Mouse (Mus musculus): ENCODE measurements around the gene Tm9sf1. TPM values are rescaled to one million over a fixed set of nuclear protein-coding genes. Genes with fewer than 3 reads are reported as not detected.

The Tm9sf1 gene
- 10 to 100 TPM; 15.8 to 17.6 TPM for total RNA-seq (2021)
- long read RNA-seq, experiment 1, transcript Tm9sf1-206 (2 exons, 2,271 nt): major isoform, 5 of 23 reads
- long read RNA-seq, experiment 1, transcript Tm9sf1-201 (5 exons, 2,382 nt): major isoform, 5 of 23 reads
- long read RNA-seq, experiment 1, partial matches to known transcripts: 3 of 23 reads
- long read RNA-seq, experiment 1, other reads (novel, unspliced or antisense): 9 of 23 reads
- long read RNA-seq, experiment 2, transcript Tm9sf1-201 (5 exons, 2,382 nt): major isoform, 16 of 23 reads
- long read RNA-seq, experiment 2, partial matches to known transcripts: 1 of 23 reads
- long read RNA-seq, experiment 2, other reads (novel, unspliced or antisense): 5 of 23 reads

DNA sequence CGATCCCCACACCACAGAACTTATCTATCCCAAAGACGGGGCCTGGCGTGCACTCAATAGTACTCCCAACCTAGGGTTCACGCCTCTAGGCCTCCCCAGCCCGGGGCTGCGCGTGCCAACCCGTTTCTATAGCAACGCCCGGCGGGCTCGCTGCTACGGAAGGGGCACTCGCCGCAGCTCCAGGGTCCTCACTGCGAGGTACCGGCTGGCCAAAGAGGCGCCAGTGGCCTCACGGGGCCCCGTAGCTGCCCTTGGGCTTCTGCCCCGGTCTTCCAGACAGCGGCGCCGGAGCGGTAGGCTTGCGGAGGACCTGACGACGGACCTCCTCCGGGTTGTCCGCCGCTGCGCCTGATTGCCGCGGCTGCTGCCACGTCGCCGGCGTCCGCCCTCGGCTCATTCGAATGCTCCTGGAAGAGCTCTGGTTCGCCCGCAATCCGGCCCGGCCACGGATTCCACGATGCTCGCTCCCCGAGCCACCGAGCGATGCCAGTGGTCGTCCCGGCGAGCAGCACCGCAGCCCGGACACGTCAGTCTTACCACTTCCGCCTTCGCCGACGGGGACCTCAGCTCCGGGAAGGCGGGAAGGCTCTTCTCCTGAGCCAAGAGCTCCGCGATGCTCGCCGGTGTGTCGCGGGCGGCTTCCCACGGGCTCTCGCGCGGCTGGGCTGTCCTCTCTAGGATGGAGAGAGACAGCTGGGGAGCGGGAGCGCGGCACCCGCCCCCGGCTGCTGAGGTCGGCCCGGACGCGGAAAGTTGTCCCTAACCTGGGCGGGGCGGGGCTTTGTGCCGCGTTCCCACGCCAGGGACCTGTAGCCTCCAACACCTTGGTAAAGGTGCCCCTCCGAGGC is at the start of gene Tm9sf1:
Gene Tm9sf1, minus strand, starts transcription at position 747 of the 848 bp plus-strand sequence.
- peak; percentile 83 for DNase-seq

DNA sequence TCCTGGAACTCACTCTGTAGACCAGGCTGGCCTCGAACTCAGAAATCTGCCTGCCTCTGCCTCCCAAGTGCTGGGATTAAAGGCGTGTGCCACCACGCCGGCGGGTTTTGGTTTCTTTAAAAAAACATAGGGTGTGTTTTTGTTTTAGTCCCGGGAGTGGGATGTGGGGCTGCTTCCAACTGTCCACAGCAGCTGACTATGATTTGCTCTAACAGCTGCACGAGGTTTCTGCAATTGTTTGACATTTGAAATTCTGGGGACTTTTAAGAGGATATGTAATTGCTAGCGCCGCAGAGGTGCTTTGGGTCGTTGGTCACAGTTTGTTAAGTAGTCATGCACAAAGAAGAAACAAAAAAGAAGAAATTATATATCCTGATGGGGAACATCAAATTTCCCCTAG is 45.8 kb upstream of the Tm9sf1 start:
- DNase-seq: no peak

DNA sequence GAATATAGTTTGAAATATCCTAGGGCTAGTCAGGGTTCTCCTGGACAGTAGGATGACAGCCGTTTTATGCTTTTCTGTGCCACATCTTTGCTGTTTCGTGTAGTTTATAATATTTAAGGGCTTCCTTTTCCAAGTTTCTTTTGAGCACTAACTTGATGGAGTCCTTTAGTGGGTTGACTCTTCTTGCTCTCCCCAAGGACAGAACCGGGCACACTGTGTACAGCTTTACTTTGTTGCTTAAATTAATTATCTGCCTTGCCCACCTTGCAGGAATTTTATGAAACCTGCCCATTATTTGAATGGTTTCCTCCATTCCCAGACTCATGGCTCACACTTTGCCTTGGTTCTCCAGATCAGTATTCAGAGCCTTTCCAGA is 38.5 kb upstream of the Tm9sf1 start:
- DNase-seq: no peak

DNA sequence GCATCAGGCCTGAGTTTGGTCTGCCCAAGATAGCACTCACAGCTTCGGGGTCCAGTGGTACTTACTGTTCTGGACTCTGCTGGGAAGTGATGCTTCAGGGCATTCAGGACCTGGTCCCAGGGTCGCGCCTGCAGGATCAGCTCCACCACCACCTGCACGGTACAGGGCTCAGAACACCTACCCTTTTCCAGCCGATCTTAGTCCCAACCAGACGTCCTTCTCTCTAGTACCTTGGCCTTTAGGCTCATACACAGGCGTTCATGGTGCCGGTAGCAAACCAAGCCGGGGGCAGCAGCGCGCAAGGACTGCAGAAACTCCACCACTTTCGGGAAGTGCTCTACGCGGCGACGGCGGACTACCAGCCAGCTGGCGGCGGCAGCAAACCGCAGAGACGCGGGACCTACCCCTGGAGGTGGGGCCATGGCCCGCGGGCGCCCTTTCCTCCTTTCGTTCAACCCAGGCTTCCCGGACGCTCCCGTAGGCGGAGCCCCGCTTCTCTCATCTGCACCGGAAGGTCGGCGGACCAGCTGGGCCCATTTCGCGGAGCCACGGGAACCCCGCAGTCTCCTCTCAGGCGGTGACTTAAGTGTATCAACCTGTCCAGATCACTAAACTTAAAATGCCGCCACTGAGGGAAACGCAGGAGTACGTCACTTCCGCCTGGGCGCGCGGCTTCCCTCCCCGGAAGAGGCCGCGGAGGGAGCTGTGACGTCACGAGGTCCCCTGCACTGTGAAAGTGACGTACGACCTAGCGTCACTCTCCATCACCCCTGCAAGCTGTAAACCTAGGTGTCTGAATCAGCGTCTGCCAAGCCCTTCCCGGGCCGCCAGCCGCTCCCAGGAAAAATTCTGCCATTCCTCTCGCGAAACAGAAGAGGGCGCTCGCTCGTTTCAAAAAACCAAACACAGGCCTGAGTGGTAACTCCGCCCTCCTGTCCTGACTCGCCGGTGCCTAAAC is 37.8 kb upstream of the Tm9sf1 start, which contains the start of gene Tinf2:
Gene Tinf2, minus strand, starts transcription at position 661 of the 958 bp plus-strand sequence.
- peak; percentile 89 for DNase-seq

DNA sequence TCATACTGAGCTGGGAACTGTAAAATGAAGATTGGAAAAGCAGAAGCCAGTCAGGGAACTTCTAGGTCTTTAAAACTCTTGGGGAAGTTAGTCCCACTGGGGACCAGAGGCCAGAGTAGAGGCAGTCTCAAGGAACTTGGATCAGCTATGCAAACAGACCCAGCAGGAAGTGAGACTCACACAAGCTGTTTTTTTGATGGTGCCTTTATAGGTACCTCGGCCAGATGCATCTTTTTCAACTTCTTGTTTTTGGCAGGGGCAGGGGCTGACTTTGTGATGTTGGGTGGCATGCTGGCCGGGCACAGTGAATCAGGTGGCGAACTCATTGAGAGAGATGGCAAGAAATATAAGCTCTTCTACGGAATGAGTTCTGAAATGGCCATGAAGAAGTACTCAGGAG is 34.0 kb upstream of the Tm9sf1 start:
- no peak for DNase-seq

DNA sequence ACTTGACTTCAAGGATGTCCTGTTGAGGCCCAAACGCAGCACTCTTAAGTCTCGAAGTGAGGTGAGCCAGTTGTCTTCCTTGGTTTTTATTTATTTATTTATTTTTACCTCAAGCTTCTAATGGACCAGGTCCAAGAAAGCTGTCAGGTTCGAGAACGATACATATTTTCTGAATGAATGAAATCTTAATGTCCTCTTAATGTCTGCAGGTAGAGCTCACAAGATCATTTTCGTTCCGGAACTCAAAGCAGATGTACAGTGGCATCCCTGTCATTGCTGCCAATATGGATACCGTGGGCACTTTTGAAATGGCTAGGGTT is 29.1 kb upstream of the Tm9sf1 start:
- no peak for DNase-seq

DNA sequence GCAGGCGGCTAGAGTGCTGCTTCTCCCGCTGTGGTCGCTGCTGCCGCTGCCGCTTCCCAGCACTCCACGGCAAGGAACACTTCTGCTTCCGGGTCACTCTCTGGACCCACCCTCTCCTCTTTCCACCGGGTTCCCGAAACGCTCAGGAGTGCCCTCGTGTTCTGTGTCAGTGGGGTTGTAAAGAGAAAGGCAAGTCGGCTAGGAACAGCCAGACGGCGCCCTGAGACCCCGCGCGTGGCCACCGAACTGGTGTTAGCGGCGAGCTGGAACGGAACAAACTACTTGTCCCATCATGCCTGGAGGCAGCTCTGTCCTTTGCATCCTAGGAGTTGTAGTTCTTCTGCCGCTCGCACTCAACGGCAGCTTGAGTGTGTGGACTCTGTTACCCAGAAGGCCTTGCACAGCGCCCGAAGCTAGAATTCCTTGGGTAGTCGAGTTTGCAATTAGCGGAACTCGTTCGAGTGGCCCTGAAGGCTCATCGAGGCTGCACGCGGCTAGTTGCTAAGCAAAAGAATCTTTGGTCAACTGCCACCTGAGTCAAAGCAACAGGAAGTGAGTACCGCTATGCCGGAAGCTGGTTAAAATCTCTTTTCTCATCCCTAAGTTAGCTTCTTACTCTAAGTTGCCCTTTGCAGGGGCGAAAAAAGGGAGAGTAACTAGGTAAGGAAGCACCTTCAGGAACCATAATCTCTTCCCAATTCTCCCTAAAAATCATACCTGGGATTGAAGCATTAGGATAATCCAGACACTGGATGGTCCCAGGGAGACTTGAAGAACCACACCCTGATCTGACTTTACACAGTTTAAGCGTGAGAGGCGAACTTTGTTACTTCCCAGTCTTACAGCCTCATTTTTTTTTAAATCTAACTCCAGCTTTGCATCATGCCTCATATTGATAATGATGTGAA is 28.5 kb upstream of the Tm9sf1 start, which contains the start of the genes Gmpr2 and Nedd8:
Gene Gmpr2, plus strand, starts transcription at position 109 of the 908 bp plus-strand sequence.
Gene Nedd8, minus strand, starts transcription at position 292 of the 908 bp plus-strand sequence.
- DNase-seq: peak; percentile 91

DNA sequence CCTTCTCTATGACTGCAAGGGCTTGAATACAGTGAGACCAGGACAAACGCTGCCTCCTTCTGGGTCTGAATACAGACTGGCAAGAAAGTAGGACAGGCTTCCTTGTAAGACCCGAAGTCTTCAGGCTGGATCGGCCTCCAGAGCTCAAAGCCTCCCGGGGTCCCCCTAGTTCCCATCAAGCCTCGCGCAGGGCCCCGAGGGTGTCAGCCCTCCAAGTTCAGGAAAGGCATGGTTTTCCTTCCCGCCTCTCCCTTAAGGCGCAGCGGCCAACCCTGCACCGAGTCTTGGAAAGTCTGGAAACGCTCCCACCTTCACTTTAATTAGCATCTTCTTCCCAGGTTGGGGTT is 27.9 kb upstream of the Tm9sf1 start:
- DNase-seq: no peak

DNA sequence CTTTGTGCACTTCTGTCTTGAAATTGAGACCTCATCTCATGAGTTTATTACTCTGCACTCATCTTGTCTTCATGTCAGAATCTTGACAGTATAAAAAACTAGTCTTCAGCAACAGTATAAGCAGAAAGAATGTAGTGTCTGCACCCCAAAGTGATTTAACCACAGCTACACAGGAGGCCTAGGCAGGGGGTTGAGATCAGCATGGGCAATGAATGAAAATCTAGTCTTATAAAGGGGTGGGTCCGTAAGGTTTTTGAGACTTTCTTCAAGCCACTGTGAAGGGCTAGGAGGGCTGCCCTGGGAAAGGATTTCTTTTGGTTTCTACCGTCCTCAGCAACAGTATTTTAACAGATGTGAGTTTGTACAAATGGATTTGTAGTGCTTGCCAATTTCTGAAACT is 17.0 kb upstream of the Tm9sf1 start:
- DNase-seq: no peak

DNA sequence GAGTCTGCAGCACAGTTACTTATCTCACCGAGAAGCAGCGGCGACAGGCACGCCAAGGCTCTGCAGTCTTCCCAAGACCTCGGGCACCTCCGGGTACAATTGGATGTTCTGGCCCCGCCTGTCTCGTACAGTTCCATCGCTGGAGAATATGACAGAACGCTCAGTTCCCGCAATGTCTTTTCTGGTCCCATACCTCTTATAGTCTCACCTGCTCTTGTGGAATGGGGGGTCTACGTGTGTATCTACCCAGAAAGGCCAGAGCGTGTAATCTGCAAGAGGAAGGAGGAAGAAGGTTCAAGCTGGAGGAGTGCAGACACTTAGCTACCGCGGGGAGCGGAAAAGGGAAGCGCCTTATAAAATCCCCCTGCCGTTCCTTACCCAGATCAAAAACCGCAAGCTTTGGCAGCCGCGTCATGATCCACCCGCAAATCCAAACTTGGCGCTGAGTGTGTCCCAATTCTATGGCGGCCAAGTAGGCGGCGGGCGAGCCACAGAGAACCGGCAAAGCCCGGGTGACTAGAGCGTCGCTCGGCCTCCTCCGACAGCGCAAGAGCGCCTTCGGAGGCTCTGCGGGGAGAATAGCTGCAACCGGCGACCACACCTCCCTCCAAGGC is 16.5 kb upstream of the Tm9sf1 start, which contains the start of gene Mdp1:
Gene Mdp1, minus strand, starts transcription at position 549 of the 614 bp plus-strand sequence.
- DNase-seq: peak; percentile 65

DNA sequence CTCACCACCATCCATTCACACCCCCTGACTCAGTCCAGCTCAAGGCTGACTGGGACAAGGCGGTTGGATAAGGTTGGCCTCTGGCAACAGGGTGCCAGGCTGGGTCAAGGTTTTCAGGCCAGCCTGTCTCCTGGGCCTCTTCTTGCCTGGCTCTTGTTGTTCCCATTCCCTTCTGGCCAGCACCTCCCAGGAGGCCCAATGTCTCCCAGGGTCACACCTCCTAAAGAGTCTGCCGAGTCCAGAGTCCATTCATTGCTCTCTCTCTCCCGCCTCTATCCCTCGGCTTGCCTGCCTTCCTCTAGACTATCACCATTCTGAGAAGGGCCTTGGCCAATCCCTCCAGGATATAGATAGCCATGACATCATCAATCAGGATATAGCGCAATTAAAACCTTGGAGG is 14.4 kb upstream of the Tm9sf1 start:
- no peak for DNase-seq

DNA sequence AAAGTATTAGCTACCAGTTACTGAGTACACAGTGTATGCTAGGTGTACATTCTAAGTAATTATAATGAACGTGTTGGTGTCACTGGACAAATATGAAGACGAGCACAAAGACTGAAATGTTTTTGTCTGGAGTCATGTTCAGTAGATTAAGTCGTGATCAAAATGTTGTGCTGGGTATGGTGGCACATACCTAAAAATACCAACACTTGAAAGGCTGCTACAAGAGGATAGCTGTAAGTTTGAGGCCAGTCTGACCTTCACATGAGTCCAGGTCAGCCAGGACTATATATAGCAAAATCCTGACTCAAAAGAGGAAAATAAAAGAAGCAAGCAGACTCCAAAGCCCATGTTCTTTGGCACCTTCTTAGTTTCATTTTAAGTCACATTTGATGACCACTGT is 13.3 kb upstream of the Tm9sf1 start:
- no peak for DNase-seq

DNA sequence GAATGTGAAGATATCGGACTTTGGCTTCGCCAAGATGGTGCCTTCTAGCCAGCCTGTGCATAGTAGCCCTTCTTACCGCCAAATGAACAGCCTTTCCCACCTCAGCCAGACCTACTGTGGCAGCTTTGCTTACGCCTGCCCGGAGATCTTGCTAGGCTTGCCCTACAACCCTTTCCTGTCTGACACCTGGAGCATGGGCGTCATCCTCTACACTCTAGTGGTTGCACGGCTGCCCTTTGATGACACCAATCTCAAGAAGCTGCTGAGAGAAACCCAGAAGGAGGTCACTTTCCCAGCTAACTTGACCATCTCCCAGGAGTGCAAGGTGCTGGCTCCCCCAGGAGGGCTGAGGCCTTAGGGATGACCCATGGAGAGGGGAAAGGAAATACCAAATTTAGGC is 7.9 kb upstream of the Tm9sf1 start:
- DNase-seq: no peak

DNA sequence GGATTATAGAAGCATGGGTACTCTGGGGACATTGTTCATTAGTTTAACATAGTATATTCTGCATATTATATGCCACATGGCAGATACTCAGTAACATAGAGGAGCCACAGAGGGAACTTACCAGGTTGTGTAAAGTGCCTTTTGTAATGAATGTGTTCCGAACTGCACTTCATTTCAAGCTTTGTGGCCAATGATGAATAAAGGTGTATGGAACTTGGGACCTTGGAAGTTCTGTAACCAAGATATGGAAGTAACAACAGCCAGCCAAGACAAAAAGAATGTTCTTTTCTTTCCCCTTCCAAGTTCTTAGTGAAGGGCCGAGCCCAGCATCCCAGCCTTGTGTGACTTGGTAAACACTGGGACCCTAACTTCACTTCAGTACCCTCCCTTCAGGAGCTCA is 6.3 kb upstream of the Tm9sf1 start, which contains the start of gene Tssk4:
Gene Tssk4, plus strand, starts transcription at position 301 of the 400 bp plus-strand sequence.
- no peak for DNase-seq

DNA sequence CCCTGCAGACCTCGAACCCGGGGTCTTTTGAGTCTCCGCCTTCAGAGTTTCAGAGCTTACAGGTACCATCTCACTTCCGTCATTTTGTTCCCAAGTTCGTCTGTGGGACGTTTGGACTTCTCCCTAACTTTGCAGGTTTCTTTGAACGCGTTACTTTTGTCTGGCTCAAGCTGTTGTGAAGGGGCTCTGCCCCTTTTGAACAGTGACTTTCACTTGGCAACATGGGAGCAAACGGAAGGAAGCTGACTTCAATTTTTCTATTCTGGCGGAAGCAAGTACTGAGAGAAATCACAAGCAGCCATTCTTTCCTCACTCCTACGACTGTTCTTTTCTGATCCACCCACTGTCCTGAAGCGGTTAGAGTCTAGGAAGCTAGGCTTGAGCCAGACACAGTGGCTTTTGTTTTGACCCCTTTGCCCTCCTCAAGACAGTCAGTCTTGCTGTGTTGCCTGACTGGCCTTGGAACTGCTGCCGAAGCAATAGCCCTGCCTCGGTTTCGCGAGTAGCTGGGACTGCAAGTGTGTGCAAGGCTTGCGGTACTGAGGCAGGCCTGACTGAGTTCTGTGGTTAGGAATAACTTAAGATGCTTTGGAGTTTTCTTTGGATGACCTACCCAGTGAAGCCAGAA is 769 bp upstream of the Tm9sf1 start:
- no peak for DNase-seq

DNA sequence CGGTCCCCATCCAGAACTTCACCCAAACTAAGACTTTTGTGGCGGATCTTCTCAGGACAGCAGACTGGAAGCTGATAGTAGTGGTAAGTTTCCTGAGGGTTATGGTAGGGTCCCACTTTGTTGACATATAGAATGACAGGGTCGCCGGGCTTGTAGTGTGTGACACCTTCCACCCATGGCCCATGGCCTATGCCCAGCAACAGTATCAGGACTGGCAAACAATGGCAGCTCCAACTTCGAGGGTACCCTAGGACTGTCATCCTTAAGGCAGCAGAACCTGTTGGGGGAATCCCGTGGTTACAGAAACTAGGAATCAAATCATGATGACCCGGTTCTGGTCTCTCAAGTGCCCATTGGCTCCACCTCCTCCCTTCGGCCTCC is 937 bp downstream of the Tm9sf1 start:
- DNase-seq: no peak

DNA sequence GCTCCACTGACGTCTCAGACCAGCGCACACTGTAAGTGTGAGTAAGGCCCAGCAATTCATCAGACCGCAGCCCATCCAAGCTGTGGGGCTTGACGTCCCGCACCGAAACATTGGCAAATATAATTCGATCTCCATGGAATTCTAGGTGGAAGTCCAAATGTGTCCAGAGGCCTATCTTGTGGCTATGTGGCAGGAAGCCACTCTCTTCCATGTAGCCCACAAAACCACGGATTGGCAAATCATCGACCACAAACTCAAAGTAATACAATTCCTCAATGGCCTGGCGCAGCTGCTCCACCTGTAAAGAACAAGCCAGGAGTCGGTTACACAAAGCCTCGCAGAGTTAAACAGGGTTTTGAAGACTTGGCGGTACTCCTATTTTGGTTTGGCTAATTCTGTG is 2.3 kb downstream of the Tm9sf1 start:
- DNase-seq: no peak

DNA sequence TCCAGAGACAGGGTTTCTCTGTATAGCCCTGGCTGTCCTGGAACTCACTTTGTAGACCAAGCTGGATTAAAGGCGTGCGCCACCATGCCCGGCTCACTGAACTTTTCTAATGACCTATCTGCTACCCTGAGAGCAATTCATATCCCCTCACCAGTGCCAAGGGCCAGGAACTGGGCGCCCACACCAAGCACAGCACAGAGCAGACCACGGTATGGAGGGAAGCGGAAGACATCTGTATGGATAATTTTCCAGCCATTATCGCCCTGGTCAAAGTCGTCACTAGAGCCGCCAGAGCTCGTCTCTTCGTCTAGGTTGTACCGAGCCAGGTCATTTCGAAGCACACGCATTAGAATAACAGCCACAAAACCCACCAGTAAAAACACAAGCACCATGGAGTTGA is 2.8 kb downstream of the Tm9sf1 start:
- DNase-seq: no peak

DNA sequence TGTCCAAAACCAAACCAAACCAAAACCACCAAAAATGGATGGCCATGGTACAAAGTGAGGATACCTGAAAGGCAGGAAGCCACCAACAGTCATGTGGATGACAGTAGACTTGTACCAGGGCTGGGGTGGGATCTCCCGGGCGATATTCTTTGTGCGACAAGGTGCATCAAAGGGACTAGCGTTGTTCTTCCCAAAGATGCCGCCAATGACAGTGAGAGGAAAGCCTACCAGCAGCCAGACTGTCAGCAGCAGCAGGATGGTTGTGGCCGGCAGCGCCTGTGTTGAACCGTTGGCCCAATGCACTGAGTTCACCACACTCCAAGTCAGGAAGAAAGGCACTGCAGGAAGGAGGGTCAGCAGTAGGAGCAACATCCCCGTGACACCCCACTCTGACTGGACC is 5.8 kb downstream of the Tm9sf1 start, which contains the start of gene Gm49378:
Gene Gm49378, minus strand, starts transcription at position 101 of the 400 bp plus-strand sequence.
- DNase-seq: no peak

DNA sequence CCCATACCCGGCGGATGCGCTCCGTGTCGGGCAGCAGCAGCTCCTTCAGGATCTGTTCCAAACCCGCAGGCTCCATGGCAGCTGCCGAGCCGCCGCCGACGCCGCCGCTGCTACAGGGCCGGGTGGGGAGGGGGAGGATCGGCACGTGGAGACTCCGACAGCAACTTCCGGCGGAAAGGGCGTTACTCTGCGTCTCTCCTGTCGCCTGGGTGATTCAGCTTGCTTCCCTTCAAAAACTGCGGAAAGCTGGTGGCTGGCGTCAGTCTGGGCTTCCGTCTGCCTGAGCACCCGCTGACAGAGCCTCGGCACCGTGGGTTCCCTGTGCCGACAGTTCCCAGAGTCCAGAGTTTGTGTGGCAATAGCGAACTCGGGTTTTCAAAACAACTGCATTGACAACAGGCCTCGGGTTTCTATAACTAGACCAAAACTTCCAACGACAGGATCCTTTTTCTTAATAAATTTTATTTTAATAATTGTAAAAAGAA is 8.0 kb downstream of the Tm9sf1 start, which contains the start of gene Ipo4:
Gene Ipo4, minus strand, starts transcription at position 435 of the 485 bp plus-strand sequence.
- DNase-seq: peak; percentile 87
